Mouse (Mus musculus): ENCODE measurements around the gene Acat3. TPM values are rescaled to one million over a fixed set of nuclear protein-coding genes. Genes with fewer than 3 reads are reported as not detected.
"Not testable (repeated sequence)": the region's sequence is repeated elsewhere in the genome, so short reads cannot be mapped to it uniquely, and the experiment has no call there.

Gene Acat3
- total and polyA plus RNA-seq, 3 experiments, result 0.15 to 6.4 (median 2.4) TPM

- no peak for DNase-seq
These were observed 23.6 kb downstream of the Acat3 start for GRCm38 (mm10) chr17:12916588-12917380.

GRCm38 (mm10) chr17:12915881-12916583 is 24.4 kb downstream of the Acat3 start, which contains the start of gene Mrpl18:
Gene Mrpl18, minus strand, starts transcription at chr17:12916345.
- DNase-seq, result peak; percentile 100

GRCm38 (mm10) chr17:12915488-12915880 is 24.9 kb downstream of the Acat3 start, which contains the start of gene Tcp1:
Gene Tcp1, plus strand, starts transcription at chr17:12915701.
- DNase-seq, result no peak

- no peak for DNase-seq
These were observed 30.0 kb downstream of the Acat3 start for GRCm38 (mm10) chr17:12910391-12910790.

- DNase-seq, result peak; percentile 33
These were observed 30.8 kb downstream of the Acat3 start, which contains the start of gene Pnldc1 for GRCm38 (mm10) chr17:12909361-12910280. Gene Pnldc1, minus strand, starts transcription at chr17:12910230.

- no peak for DNase-seq
These were observed 34.0 kb downstream of the Acat3 start for GRCm38 (mm10) chr17:12906436-12906835.

- no peak for DNase-seq
These were observed 34.6 kb downstream of the Acat3 start for GRCm38 (mm10) chr17:12905810-12906209.

- no peak for DNase-seq
These were observed 36.1 kb downstream of the Acat3 start for GRCm38 (mm10) chr17:12904349-12904748.

- DNase-seq, result no peak
These were observed 36.7 kb downstream of the Acat3 start for GRCm38 (mm10) chr17:12903372-12904333.

- DNase-seq, result no peak
These were observed 38.1 kb downstream of the Acat3 start for GRCm38 (mm10) chr17:12902291-12902690.

- not testable (repeated sequence) for DNase-seq
These were observed 41.8 kb downstream of the Acat3 start for GRCm38 (mm10) chr17:12898607-12899006.

GRCm38 (mm10) chr17:12897674-12898073 is 42.7 kb downstream of the Acat3 start:
- no peak for DNase-seq

- DNase-seq, result no peak
These were observed 48.4 kb downstream of the Acat3 start for GRCm38 (mm10) chr17:12892033-12892432.

- no peak for DNase-seq
These were observed 49.3 kb downstream of the Acat3 start for GRCm38 (mm10) chr17:12891054-12891453.

- DNase-seq, result no peak
These were observed 53.2 kb downstream of the Acat3 start for GRCm38 (mm10) chr17:12887021-12887775.

GRCm38 (mm10) chr17:12886620-12887019 is 53.8 kb downstream of the Acat3 start:
- DNase-seq, result no peak

- DNase-seq, result no peak
These were observed 59.2 kb downstream of the Acat3 start for GRCm38 (mm10) chr17:12881216-12881615.

- peak; percentile 80 for DNase-seq
These were observed 60.2 kb downstream of the Acat3 start for GRCm38 (mm10) chr17:12880178-12880577.

GRCm38 (mm10) chr17:12875734-12876133 is 64.7 kb downstream of the Acat3 start, which contains the start of gene Mrgprh:
Gene Mrgprh, plus strand, starts transcription at chr17:12876034.
- no peak for DNase-seq
